Mouse (Mus musculus): ENCODE results near the gene Frmpd1.

The Frmpd1 gene

GRCm38 (mm10) chr4:45241330-45241729 is 56.7 kb downstream of the Frmpd1 start:
- no peak for DNase-seq (ENCODE audit: low spot score)

GRCm38 (mm10) chr4:45242163-45242562 is 57.5 kb downstream of the Frmpd1 start:
- no peak for DNase-seq (ENCODE audit: low spot score)

GRCm38 (mm10) chr4:45243211-45243902 is 58.7 kb downstream of the Frmpd1 start:
- no peak for DNase-seq (ENCODE audit: low spot score)

- no peak for DNase-seq (ENCODE audit: low spot score)
Measured at GRCm38 (mm10) chr4:45251265-45251664, 66.6 kb downstream of the Frmpd1 start.

GRCm38 (mm10) chr4:45252861-45253262 is 68.2 kb downstream of the Frmpd1 start:
- DNase-seq (ENCODE audit: low spot score), result no peak

- DNase-seq (ENCODE audit: low spot score), result no peak
Measured at GRCm38 (mm10) chr4:45253839-45254601, 69.3 kb downstream of the Frmpd1 start.

GRCm38 (mm10) chr4:45259232-45259832 is 74.7 kb downstream of the Frmpd1 start:
- DNase-seq (ENCODE audit: low spot score), result no peak

- DNase-seq (ENCODE audit: low spot score), result no peak
Measured at GRCm38 (mm10) chr4:45261551-45261950, 76.9 kb downstream of the Frmpd1 start.

- no peak for DNase-seq (ENCODE audit: low spot score)
Measured at GRCm38 (mm10) chr4:45267883-45268282, 83.2 kb downstream of the Frmpd1 start.

- DNase-seq (ENCODE audit: low spot score), result peak; percentile 17
Measured at GRCm38 (mm10) chr4:45271041-45271452, 86.4 kb downstream of the Frmpd1 start.

GRCm38 (mm10) chr4:45275770-45276169 is 91.1 kb downstream of the Frmpd1 start:
- DNase-seq (ENCODE audit: low spot score), result no peak

- DNase-seq (ENCODE audit: low spot score), result no peak
Measured at GRCm38 (mm10) chr4:45279292-45279691, 94.6 kb downstream of the Frmpd1 start.

- DNase-seq (ENCODE audit: low spot score), result peak; percentile 41
Measured at GRCm38 (mm10) chr4:45279981-45280548, 95.4 kb downstream of the Frmpd1 start.

GRCm38 (mm10) chr4:45286318-45286717 is 101.6 kb downstream of the Frmpd1 start:
- DNase-seq (ENCODE audit: low spot score), result no peak

GRCm38 (mm10) chr4:45287906-45288305 is 103.2 kb downstream of the Frmpd1 start:
- no peak for DNase-seq (ENCODE audit: low spot score)

- DNase-seq (ENCODE audit: low spot score), result peak; percentile 67
Measured at GRCm38 (mm10) chr4:45296662-45297564, 112.2 kb downstream of the Frmpd1 start, which contains the start of gene Trmt10b. TSS of gene Trmt10b (plus strand) at chr4:45297127.

GRCm38 (mm10) chr4:45305536-45305935 is 120.9 kb downstream of the Frmpd1 start:
- DNase-seq (ENCODE audit: low spot score), result no peak

GRCm38 (mm10) chr4:45308046-45308445 is 123.4 kb downstream of the Frmpd1 start:
- no peak for DNase-seq (ENCODE audit: low spot score)

- DNase-seq (ENCODE audit: low spot score), result no peak
Measured at GRCm38 (mm10) chr4:45308606-45309005, 123.9 kb downstream of the Frmpd1 start.

GRCm38 (mm10) chr4:45311056-45311455 is 126.4 kb downstream of the Frmpd1 start:
- DNase-seq (ENCODE audit: low spot score), result no peak

GRCm38 (mm10) chr4:45320159-45320816 is 135.6 kb downstream of the Frmpd1 start:
- peak; percentile 85 for DNase-seq (ENCODE audit: low spot score)
